Mouse (Mus musculus) E14TG2a.4 (cell line): ENCODE measurements at regions not wholly inside any gene's neighbourhood (a gene's known extent, or its start where the extent isn't known, plus 50 kb on each side); places are given as distances from the start of the nearest gene placed in this dataset.

Experiments used
- CTCF ChIP-seq: conservative IDR thresholded peaks from 2 replicates; pipeline ENCODE4 v1.5.1; 2014; ENCODE audit warnings: low read length
- NANOG ChIP-seq: IDR thresholded peaks from 2 replicates; pipeline ENCODE4 v1.6.1; 2014; ENCODE audit warnings: borderline replicate concordance, low read length, mixed read lengths
- POU5F1 ChIP-seq: IDR thresholded peaks from 2 replicates; pipeline ENCODE4 v1.6.1; 2014; ENCODE audit warnings: low read length, borderline replicate concordance

GRCm38 (mm10) chr19:21042536-21042935 is 88.5 kb upstream of the Tmc1 start:
- TF ChIP-seq CTCF: no peak
- TF ChIP-seq NANOG: no peak
- TF ChIP-seq POU5F1: no peak
